Mouse (Mus musculus) limb, embryonic 15.5 days (tissue): ENCODE data around the gene Slc9a6. TPM values are rescaled to one million over a fixed set of nuclear protein-coding genes. Genes with fewer than 3 reads are reported as not detected.
A peak's percentile ranks its signal among the peaks of the same experiment; 100 is the strongest.

Experiments
- ATAC-seq: fragments of 200-750 bp; cut with Nextera tagmentation; 2 replicates; pipeline ENCODE4 v1.8.0; 2017; ENCODE audit warnings: low read depth, moderate TSS enrichment; ENCODE audit not compliant: insufficient number of reproducible peaks, low FRiP score, low TSS enrichment
- H3K27ac ChIP-seq: fragments of 300-500 bp; sonication (generic); 2 replicates; pipeline ENCODE4 v1.5.1; 2015; ENCODE audit warnings: moderate library complexity, mild to moderate bottlenecking, inconsistent platforms
- H3K27me3 ChIP-seq: fragments of 300-500 bp; sonication (generic); 2 replicates; pipeline ENCODE4 v1.6.1; 2015; ENCODE audit warnings: inconsistent platforms
- H3K36me3 ChIP-seq: fragments of 300-500 bp; sonication (generic); 2 replicates; pipeline ENCODE4 v1.6.1; 2015; ENCODE audit warnings: inconsistent platforms
- H3K4me1 ChIP-seq: fragments of 300-500 bp; sonication (generic); 2 replicates; pipeline ENCODE4 v1.6.1; 2015; ENCODE audit warnings: inconsistent platforms
- H3K4me2 ChIP-seq: fragments of 300-500 bp; sonication (generic); 2 replicates; pipeline ENCODE4 v1.6.1; 2015; ENCODE audit warnings: mild to moderate bottlenecking, inconsistent platforms
- H3K4me3 ChIP-seq: fragments of 300-500 bp; sonication (generic); 2 replicates; pipeline ENCODE4 v1.5.1; 2015; ENCODE audit warnings: mild to moderate bottlenecking, inconsistent platforms
- H3K9ac ChIP-seq: fragments of 300-500 bp; sonication (generic); 2 replicates; pipeline ENCODE4 v1.6.1; 2015; ENCODE audit warnings: inconsistent platforms
- H3K9me3 ChIP-seq: fragments of 300-500 bp; sonication (generic); 2 replicates; pipeline ENCODE4 v1.6.1; 2016; ENCODE audit warnings: inconsistent platforms
- WGBS: fragments of 180-500 bp; shearing (Covaris S2); methylation state at CpG from one replicate; pipeline ENCODE4 v1.1.7; 2015; 5-methylcytosine and 5-hydroxymethylcytosine counted together
- polyA plus RNA-seq: library from polyadenylated mRNA; unstranded; fragments of >200 nt; fragmentation: Nextera tagmentation; extraction: Ambion mirVana; gene quantifications from 2 replicates; pipeline ENCODE4 v1.2.1, GENCODE M21; 2015

Gene Slc9a6
- polyA plus RNA-seq, 1 experiment from 2014 or later, result 16.7 TPM

GRCm38 (mm10) chrX:56640066-56640465 is 30.5 kb downstream of the Slc9a6 start:
- 13% methylated on average over 1 of the region's 1 CpGs for WGBS
- Histone ChIP-seq H3K4me2 (no peak overlapping the region), H3K9ac (no peak overlapping the region), H3K27me3 (no peaks in the 10 kb centered on the region), H3K9me3 (no peaks in the 10 kb centered on the region), H3K36me3 (no peaks in the 10 kb centered on the region; the same call in 1 of the 2 replicates), H3K4me3 (no peak overlapping the region), H3K4me1 (no peaks in the 10 kb centered on the region), H3K27ac (no peak overlapping the region)
- ATAC-seq, result no peak

- H3K9ac ChIP-seq, result no peak overlapping the region
- H3K27ac ChIP-seq, result no peak overlapping the region
- H3K9me3 ChIP-seq, result no peaks in the 10 kb centered on the region
- no peaks in the 10 kb centered on the region for H3K4me1 ChIP-seq
- H3K27me3 ChIP-seq, result no peaks in the 10 kb centered on the region
- no peak overlapping the region for H3K4me3 ChIP-seq
- 68% methylated on average over 7 of the region's 7 CpGs for WGBS
- no peak overlapping the region for H3K4me2 ChIP-seq
- no peaks in the 10 kb centered on the region; the same call in 1 of the 2 replicates for H3K36me3 ChIP-seq
- ATAC-seq, result no peak
These were observed 40.2 kb downstream of the Slc9a6 start for GRCm38 (mm10) chrX:56649549-56650354.

GRCm38 (mm10) chrX:56650355-56650652 is 40.7 kb downstream of the Slc9a6 start:
- H3K36me3 ChIP-seq, result no peaks in the 10 kb centered on the region; the same call in 1 of the 2 replicates
- WGBS, result 76% methylated on average over 2 of the region's 2 CpGs

GRCm38 (mm10) chrX:56650885-56651284 is 41.3 kb downstream of the Slc9a6 start:
- H3K4me1 ChIP-seq, result no peaks in the 10 kb centered on the region
- H3K4me2 ChIP-seq, result no peak overlapping the region
- H3K9ac ChIP-seq, result no peak overlapping the region
- no peak overlapping the region for H3K27ac ChIP-seq
- ATAC-seq, result no peak
- H3K36me3 ChIP-seq, result no peaks in the 10 kb centered on the region; the same call in 1 of the 2 replicates
- no peak overlapping the region for H3K4me3 ChIP-seq
- 65% methylated on average over 6 of the region's 6 CpGs for WGBS
- H3K9me3 ChIP-seq, result no peaks in the 10 kb centered on the region
- H3K27me3 ChIP-seq, result no peaks in the 10 kb centered on the region

More at GRCm38 (mm10) chrX:56650355-56650652, 40.7 kb downstream of the Slc9a6 start:
- Histone ChIP-seq H3K4me3 (no peak overlapping the region), H3K4me2 (no peak overlapping the region), H3K9me3 (no peaks in the 10 kb centered on the region), H3K4me1 (no peaks in the 10 kb centered on the region), H3K27ac (no peak overlapping the region), H3K27me3 (no peaks in the 10 kb centered on the region), H3K9ac (no peak overlapping the region)
- ATAC-seq, result no peak

- no peaks in the 10 kb centered on the region for H3K27me3 ChIP-seq
- no peaks in the 10 kb centered on the region for H3K9me3 ChIP-seq
- no peak overlapping the region for H3K9ac ChIP-seq
- no peak for ATAC-seq
- H3K4me2 ChIP-seq, result no peak overlapping the region
- H3K4me3 ChIP-seq, result no peak overlapping the region
- H3K36me3 ChIP-seq, result no peaks in the 10 kb centered on the region; the same call in 1 of the 2 replicates
- no peaks in the 10 kb centered on the region for H3K4me1 ChIP-seq
- no peak overlapping the region for H3K27ac ChIP-seq
- 62% methylated on average over 7 of the region's 7 CpGs for WGBS
These were observed 42.2 kb downstream of the Slc9a6 start for GRCm38 (mm10) chrX:56651738-56652137.

- Histone ChIP-seq H3K4me3 (no peak overlapping the region), H3K27me3 (no peaks in the 10 kb centered on the region)
- ATAC-seq, result no peak
These were observed 46.1 kb downstream of the Slc9a6 start for GRCm38 (mm10) chrX:56655686-56656085.

GRCm38 (mm10) chrX:56659286-56659685 is 49.7 kb downstream of the Slc9a6 start:
- WGBS, result 55% methylated on average over 2 of the region's 2 CpGs
- H3K27me3 ChIP-seq, result no peaks in the 10 kb centered on the region
- no peaks in the 10 kb centered on the region for H3K9me3 ChIP-seq
- H3K36me3 ChIP-seq, result no peaks in the 10 kb centered on the region
- H3K4me2 ChIP-seq, result no peak overlapping the region
- H3K4me3 ChIP-seq, result no peak overlapping the region
- ATAC-seq, result no peak
- H3K4me1 ChIP-seq, result no peaks in the 10 kb centered on the region
- no peak overlapping the region for H3K27ac ChIP-seq
- no peak overlapping the region for H3K9ac ChIP-seq

More at GRCm38 (mm10) chrX:56655686-56656085, 46.1 kb downstream of the Slc9a6 start:
- no peak overlapping the region for H3K4me2 ChIP-seq
- H3K4me1 ChIP-seq, result no peaks in the 10 kb centered on the region
- no peaks in the 10 kb centered on the region for H3K36me3 ChIP-seq
- no peak overlapping the region for H3K9ac ChIP-seq
- H3K9me3 ChIP-seq, result no peaks in the 10 kb centered on the region
- no peak overlapping the region for H3K27ac ChIP-seq
- 40% methylated on average over 2 of the region's 2 CpGs for WGBS

- 91% methylated on average over 12 of the region's 12 CpGs for WGBS
- Histone ChIP-seq H3K27ac (no peak overlapping the region), H3K9me3 (no peaks in the 10 kb centered on the region), H3K36me3 (no peaks in the 10 kb centered on the region), H3K4me3 (no peak overlapping the region), H3K9ac (no peak overlapping the region), H3K27me3 (no peaks in the 10 kb centered on the region), H3K4me2 (no peak overlapping the region), H3K4me1 (no peaks in the 10 kb centered on the region)
- ATAC-seq, result no peak
These were observed 51.6 kb downstream of the Slc9a6 start for GRCm38 (mm10) chrX:56661143-56661542.

GRCm38 (mm10) chrX:56662316-56662715 is 52.8 kb downstream of the Slc9a6 start:
- Histone ChIP-seq H3K9ac (no peak overlapping the region), H3K4me1 (no peaks in the 10 kb centered on the region), H3K27ac (no peak overlapping the region), H3K9me3 (no peaks in the 10 kb centered on the region), H3K36me3 (no peaks in the 10 kb centered on the region), H3K27me3 (no peaks in the 10 kb centered on the region), H3K4me2 (no peak overlapping the region), H3K4me3 (no peak overlapping the region)
- no peak for ATAC-seq
- WGBS, result 84% methylated on average over 6 of the region's 6 CpGs

GRCm38 (mm10) chrX:56663377-56663776 is 53.8 kb downstream of the Slc9a6 start:
- no peak for ATAC-seq
- H3K9me3 ChIP-seq, result no peaks in the 10 kb centered on the region
- 61% methylated on average over 4 of the region's 4 CpGs for WGBS

GRCm38 (mm10) chrX:56665226-56665973 is 55.8 kb downstream of the Slc9a6 start:
- no peak overlapping the region for H3K27ac ChIP-seq
- no peak for ATAC-seq
- H3K4me1 ChIP-seq, result no peaks in the 10 kb centered on the region
- 64% methylated on average over 8 of the region's 8 CpGs for WGBS
- H3K4me3 ChIP-seq, result no peak overlapping the region
- H3K9me3 ChIP-seq, result no peaks in the 10 kb centered on the region
- no peaks in the 10 kb centered on the region for H3K27me3 ChIP-seq
- H3K36me3 ChIP-seq, result no peaks in the 10 kb centered on the region
- H3K9ac ChIP-seq, result no peak overlapping the region
- H3K4me2 ChIP-seq, result no peak overlapping the region

More at GRCm38 (mm10) chrX:56663377-56663776, 53.8 kb downstream of the Slc9a6 start:
- Histone ChIP-seq H3K4me3 (no peak overlapping the region), H3K4me1 (no peaks in the 10 kb centered on the region), H3K27ac (no peak overlapping the region), H3K9ac (no peak overlapping the region), H3K27me3 (no peaks in the 10 kb centered on the region), H3K4me2 (no peak overlapping the region), H3K36me3 (no peaks in the 10 kb centered on the region)

GRCm38 (mm10) chrX:56667296-56667695 is 57.7 kb downstream of the Slc9a6 start:
- H3K4me1 ChIP-seq, result no peaks in the 10 kb centered on the region
- ATAC-seq, result peak; percentile 75; the same call in 1 of the 2 replicates
- no peaks in the 10 kb centered on the region for H3K36me3 ChIP-seq

More at GRCm38 (mm10) chrX:56667296-56667695, 57.7 kb downstream of the Slc9a6 start:
- 48% methylated on average over 6 of the region's 6 CpGs for WGBS
- no peak overlapping the region; the same call in 1 of the 2 replicates for H3K27ac ChIP-seq
- no peak overlapping the region for H3K9ac ChIP-seq
- no peak overlapping the region for H3K4me2 ChIP-seq
- H3K4me3 ChIP-seq, result no peak overlapping the region
- H3K9me3 ChIP-seq, result no peaks in the 10 kb centered on the region
- H3K27me3 ChIP-seq, result no peaks in the 10 kb centered on the region
